Mouse (Mus musculus): Measurements from ENCODE around the gene Fen1.

Fen1 gene

DNA sequence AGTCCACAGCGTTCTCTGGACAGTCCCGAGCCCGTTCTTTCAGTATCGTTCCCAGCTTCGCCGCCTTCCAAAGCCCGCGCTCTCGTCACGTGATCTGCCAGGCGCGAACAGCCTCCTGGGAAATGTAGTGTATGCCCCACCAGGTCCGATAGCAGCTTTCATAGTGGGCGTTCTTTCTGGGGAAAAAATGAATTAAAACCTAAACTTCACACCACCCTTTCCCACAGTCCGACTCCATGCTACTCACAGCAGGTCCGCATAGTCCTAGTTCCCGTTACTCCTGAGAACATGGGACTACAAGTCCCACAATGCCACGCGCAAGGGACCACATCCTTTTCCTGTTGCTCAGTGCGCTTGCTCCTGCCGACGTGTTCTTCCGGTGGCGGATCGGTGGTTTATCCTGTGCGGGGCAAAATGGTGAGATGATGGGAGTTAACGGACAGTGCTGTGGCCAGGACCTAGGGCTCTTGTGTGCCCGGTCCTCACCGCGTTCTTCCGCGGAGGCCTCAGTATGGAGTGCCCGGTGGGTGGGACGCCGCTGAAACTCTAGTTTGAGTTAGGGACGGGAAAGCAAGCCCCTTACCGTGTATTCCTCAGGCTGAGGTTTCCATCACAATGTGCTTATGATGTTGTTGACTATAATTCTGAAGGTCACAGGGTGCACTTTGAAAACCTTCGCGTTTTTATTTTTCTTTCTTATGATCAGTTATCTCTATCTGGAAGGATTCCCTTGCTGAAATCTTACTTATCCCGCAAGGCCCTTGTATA lies at the start of gene Fen1, which contains the start of gene Tmem258:
Fen1 (minus strand) TSS at position 322 of the 768 bp plus-strand sequence.
Tmem258 (plus strand) TSS at position 167 of the 768 bp plus-strand sequence.
- in situ Hi-C loops (cut with MboI; ENCODE audit: low pct_unique_long_range_greater_than_20kb in 1 of 2, low sequenced_read_pairs in 2 of 2, unreplicated experiment in 1 of 2): no loop called here

- in situ Hi-C loops (cut with MboI; ENCODE audit: low pct_unique_long_range_greater_than_20kb in 1 of 2, low sequenced_read_pairs in 2 of 2, unreplicated experiment in 1 of 2): no loop called here
Measured at GRCm38 (mm10) chr19:10248128-10248527, 44.2 kb upstream of the Fen1 start.

- in situ Hi-C loops (cut with MboI; ENCODE audit: low pct_unique_long_range_greater_than_20kb in 1 of 2, low sequenced_read_pairs in 2 of 2, unreplicated experiment in 1 of 2): no loop called here
Measured at GRCm38 (mm10) chr19:10247165-10247564, 43.2 kb upstream of the Fen1 start.

DNA sequence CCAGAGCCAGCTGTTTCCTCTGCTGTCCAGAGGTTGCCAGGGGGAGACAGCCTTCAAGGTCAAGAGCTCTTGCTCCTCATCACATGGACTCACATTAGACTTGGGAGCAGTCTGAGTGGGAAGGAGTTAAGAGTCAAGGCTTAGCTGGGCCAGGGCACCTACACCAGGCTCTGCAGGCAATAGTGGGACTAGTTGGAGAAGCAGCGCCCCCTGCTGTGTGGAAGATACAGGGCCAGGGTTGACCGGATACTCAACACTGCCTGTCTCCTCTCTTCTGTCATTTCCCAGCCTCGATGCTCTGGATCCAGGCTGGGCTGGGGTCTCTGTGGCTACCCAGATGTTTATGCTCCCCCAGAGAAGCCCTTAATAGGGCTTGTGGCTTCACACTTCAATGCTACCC lies 40.2 kb upstream of the Fen1 start:
- in situ Hi-C loops (cut with MboI; ENCODE audit: low pct_unique_long_range_greater_than_20kb in 1 of 2, low sequenced_read_pairs in 2 of 2, unreplicated experiment in 1 of 2): no loop called here

DNA sequence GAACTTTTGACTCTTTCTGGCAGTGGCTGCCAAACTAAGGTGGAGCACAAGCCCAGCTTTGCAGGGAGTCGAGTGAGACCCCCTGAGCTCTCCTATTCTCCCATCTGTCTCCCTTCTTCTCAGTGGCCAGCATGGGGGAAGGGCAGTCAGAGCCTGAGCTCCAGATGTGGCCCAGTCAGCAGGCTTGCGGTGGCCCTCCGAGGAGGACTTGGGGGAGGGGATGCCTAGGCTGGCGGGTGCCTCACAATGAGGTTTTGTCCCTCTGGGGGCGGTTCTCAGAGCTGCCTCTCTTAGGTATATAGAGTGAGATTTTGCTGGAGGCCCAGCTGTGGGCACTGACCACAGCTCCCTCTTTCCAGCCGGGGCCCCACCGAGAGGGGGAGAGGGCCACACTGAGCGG lies 38.9 kb upstream of the Fen1 start:
- in situ Hi-C loops (cut with MboI; ENCODE audit: low pct_unique_long_range_greater_than_20kb in 1 of 2, low sequenced_read_pairs in 2 of 2, unreplicated experiment in 1 of 2): no loop called here

DNA sequence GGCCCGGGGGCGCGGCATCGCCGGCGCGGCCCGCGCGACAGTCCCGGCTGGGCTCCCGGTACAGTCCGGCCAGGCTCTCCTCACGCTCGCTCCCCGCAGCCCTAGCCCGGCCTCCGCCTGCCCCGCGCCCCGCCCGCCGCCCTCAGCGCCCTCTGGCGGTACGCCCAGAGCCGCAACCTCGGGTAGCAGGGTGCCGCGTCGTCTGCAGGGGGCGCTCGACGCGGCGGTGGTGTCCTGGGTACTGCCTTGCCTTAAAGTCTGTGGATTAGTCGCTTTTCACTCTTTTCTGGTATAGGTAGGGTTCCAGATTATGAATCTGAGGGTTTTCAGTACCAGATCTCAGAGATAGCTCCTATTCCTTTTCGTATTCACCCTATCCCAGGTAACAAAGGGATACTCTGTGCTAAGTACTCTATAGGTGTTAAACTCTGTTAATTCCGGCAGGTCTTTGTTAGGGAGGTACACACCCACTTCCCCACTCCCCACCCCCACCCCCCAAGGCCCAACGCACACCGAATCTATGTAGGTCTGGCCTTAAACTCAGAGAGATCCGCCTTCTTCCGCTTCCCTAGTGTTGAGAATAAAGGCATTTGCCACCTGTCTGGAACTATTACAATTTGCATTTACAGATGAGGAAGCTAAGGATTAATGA lies 36.8 kb upstream of the Fen1 start, which contains the start of gene Myrf:
Myrf (minus strand) TSS at position 95 of the 652 bp plus-strand sequence.
- in situ Hi-C loops (cut with MboI; ENCODE audit: low pct_unique_long_range_greater_than_20kb in 1 of 2, low sequenced_read_pairs in 2 of 2, unreplicated experiment in 1 of 2): no loop called here

- in situ Hi-C loops (cut with MboI; ENCODE audit: low pct_unique_long_range_greater_than_20kb in 1 of 2, low sequenced_read_pairs in 2 of 2, unreplicated experiment in 1 of 2): no loop called here
Measured at GRCm38 (mm10) chr19:10239975-10240653, 36.1 kb upstream of the Fen1 start.

GRCm38 (mm10) chr19:10239419-10239818 lies 35.5 kb upstream of the Fen1 start:
- in situ Hi-C loops (cut with MboI; ENCODE audit: low pct_unique_long_range_greater_than_20kb in 1 of 2, low sequenced_read_pairs in 2 of 2, unreplicated experiment in 1 of 2): no loop called here

DNA sequence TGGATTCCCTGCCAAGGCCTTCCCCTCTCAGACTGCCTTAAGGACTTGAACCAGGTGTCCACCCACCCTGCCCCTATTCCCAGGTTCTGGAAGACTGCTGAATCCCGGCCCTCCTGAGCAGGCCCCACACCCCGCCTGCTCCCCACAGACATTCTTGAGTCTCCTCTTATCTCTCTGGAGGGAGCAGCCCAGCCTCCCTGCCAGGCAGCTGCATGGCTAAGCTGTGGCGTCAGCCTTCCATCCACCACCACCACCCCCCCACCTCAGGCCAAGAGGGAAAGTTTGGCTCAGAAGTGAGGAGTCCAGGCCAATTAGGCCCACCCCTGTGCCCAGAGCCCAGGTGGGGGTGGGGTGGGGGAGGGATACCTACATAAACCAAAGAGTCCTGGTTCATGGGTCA lies 34.5 kb upstream of the Fen1 start:
- in situ Hi-C loops (cut with MboI; ENCODE audit: low pct_unique_long_range_greater_than_20kb in 1 of 2, low sequenced_read_pairs in 2 of 2, unreplicated experiment in 1 of 2): no loop called here

DNA sequence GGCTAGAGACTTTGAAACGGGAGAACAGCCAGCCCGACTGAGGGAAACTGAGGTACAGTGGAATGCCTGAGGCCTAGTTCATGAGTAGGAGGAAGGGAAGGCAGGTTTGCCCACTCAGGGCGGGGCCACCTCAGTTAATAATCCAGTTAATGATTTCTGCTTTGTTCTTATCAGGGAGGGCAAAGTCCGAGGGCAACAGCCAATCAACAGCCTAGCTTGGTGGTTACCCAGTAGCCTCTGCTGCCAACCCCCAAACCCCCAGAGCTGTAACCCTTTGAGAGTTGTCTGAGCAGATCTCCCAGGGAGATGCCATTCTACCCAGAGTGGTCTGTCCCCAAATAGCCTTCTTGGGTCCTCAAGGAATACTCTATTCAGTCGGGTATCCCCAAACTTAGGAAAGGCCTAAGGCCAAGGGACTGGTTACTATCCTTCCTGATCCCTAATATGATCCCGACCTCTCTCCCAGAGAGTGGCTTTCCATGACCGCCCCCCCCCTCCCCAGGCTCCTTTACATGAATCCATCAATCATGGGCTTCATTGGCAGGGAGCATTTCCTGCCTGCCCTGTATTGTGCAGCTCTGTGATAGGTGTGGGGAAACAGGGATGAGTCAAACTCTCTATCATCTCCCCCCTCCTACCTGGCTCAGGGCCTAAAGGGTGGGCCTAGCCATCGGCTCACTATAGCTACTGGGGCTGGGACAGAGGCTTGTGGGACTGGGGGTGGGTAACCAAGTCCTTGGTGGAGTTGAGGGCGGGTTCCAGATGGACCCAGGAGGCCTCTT lies 32.0 kb upstream of the Fen1 start:
- in situ Hi-C loops (cut with MboI; ENCODE audit: low pct_unique_long_range_greater_than_20kb in 1 of 2, low sequenced_read_pairs in 2 of 2, unreplicated experiment in 1 of 2): no loop called here

GRCm38 (mm10) chr19:10232327-10233017 lies 28.5 kb upstream of the Fen1 start:
- in situ Hi-C loops (cut with MboI; ENCODE audit: low pct_unique_long_range_greater_than_20kb in 1 of 2, low sequenced_read_pairs in 2 of 2, unreplicated experiment in 1 of 2): no loop called here

- in situ Hi-C loops (cut with MboI; ENCODE audit: low pct_unique_long_range_greater_than_20kb in 1 of 2, low sequenced_read_pairs in 2 of 2, unreplicated experiment in 1 of 2): no loop called here
Measured at GRCm38 (mm10) chr19:10231871-10232270, 27.9 kb upstream of the Fen1 start.

DNA sequence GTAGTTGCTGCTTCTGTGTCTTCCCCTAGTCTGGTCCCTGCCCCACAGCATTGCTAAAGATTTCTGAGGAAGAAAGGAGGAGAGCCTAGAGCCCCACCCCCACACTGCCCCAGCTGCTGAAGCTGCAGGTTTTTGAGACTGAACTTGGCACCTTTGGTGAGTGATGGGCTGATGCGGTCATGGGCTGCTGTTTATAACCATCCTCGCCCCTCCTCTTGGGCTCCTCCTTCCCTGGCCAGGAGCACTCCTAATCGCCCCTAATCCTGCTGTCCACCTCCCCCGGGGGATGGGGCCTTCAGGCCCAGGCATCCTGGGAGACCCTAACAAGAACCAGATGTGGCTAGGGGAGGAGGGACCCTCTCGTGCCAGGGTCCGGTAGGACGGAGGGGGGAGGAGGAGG lies 27.0 kb upstream of the Fen1 start:
- in situ Hi-C loops (cut with MboI; ENCODE audit: low pct_unique_long_range_greater_than_20kb in 1 of 2, low sequenced_read_pairs in 2 of 2, unreplicated experiment in 1 of 2): no loop called here

- in situ Hi-C loops (cut with MboI; ENCODE audit: low pct_unique_long_range_greater_than_20kb in 1 of 2, low sequenced_read_pairs in 2 of 2, unreplicated experiment in 1 of 2): no loop called here
Measured at GRCm38 (mm10) chr19:10225767-10226166, 21.8 kb upstream of the Fen1 start.

GRCm38 (mm10) chr19:10224637-10225453 lies 20.9 kb upstream of the Fen1 start:
- in situ Hi-C loops (cut with MboI; ENCODE audit: low pct_unique_long_range_greater_than_20kb in 1 of 2, low sequenced_read_pairs in 2 of 2, unreplicated experiment in 1 of 2): no loop called here

DNA sequence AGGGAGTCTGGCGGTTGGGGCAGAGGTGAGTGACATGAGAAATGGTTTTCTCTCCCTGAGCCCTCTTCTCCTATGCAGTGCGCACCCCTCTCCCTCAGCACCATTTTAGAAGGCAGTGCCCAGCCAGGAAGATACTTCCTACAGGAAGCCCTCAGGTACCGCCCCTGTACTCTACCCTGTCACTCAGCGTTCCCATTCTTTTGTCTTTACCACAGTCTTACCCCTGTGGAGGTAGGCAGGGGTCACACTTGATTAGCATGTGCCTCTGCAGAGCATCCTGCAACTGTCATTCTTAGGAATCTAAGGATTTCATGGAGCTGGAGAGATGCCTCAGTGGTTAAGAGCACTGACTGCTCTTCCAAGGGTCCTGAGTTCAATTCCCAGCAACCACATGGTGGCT lies 19.6 kb upstream of the Fen1 start:
- in situ Hi-C loops (cut with MboI; ENCODE audit: low pct_unique_long_range_greater_than_20kb in 1 of 2, low sequenced_read_pairs in 2 of 2, unreplicated experiment in 1 of 2): no loop called here

DNA sequence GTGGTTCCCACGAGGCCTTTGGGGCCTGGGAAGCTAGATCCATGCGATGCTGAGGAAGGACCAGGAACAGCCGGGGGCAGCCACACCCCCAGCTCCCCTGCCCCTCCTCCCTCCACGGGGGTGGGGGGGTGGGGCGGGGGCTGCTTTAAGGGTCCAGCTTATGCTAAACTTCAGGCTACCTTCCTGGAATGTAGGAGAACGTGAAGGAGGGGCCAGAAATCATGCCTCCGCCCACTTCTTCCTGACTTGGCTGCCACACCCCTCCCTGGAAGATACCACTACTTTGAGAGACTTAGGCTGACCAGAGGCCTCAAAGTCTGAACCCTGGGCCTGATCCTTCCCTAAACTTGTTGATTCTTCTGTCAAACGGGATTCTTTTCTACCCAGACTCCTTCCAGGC lies 18.7 kb upstream of the Fen1 start:
- in situ Hi-C loops (cut with MboI; ENCODE audit: low pct_unique_long_range_greater_than_20kb in 1 of 2, low sequenced_read_pairs in 2 of 2, unreplicated experiment in 1 of 2): no loop called here

Measured in mouse embryonic stem cell (cell line).